In genomic region chr9:72797136-72797621, GRCm38 (mm10) we compare ENCODE assay signal across 9 mouse cellular contexts. TPM values are rescaled to one million over a fixed set of nuclear protein-coding genes. Genes with fewer than 3 reads are reported as not detected.
DNase-seq lines count a peak whose midpoint lies in the region; ATAC-seq and TF ChIP-seq lines count a peak whose summit lies in the region.
"Had no signal": no experiment of that assay in that cellular context is flagged by ENCODE, and none has a peak within 500 bp of the region (broad histone marks: within the 10 kb centered on the region; RNA-seq: fewer than 3 reads in every experiment).

No protein-coding gene starts in this region.

- H3K4me2 ChIP-seq in myocyte (ENCODE audit: low read depth), result peak overlapping the region; percentile 22
- H3K4me2 ChIP-seq: embryonic facial prominence, embryonic 12.5 days; neural tube, embryonic 13.5 days had no signal

- no peak for TF ChIP-seq POLR2A in myocyte (IDR thresholded peaks at IDR 0.05; ENCODE audit: insufficient read length, low read depth)

- no peak for ATAC-seq in inflammation-experienced regulatory T-cells, adult 6 months

- no peaks in the 10 kb centered on the region for H3K79me2 ChIP-seq in myocyte (ENCODE audit: control insufficient read depth, insufficient read depth)

- no peak overlapping the region for H3ac ChIP-seq in myocyte (ENCODE audit: control insufficient read depth, insufficient read length)

- H3K27me3 ChIP-seq in myocyte (ENCODE audit: control insufficient read depth, insufficient read depth, insufficient read length), result no peaks in the 10 kb centered on the region
- H3K27me3 ChIP-seq: embryonic facial prominence, embryonic 12.5 days; neural tube, embryonic 13.5 days had no signal

- H3K4me3 ChIP-seq in myocyte, result no peak overlapping the region
- H3K4me3 ChIP-seq: embryonic facial prominence, embryonic 12.5 days; neural tube, embryonic 13.5 days had no signal

- peak; percentile 47 for DNase-seq in NIH3T3 (ENCODE audit: low read depth)
- DNase-seq in gastrocnemius, postnatal 25 days, result peak; percentile 69
- DNase-seq in kidney, postnatal 14 days, result peak; percentile 20
- DNase-seq in cerebellum, adult 11-12 months, result no peak
- no peak for DNase-seq in ovary, postnatal 36 days (ENCODE audit: low spot score)

- no peaks in the 10 kb centered on the region for H3K36me3 ChIP-seq in myocyte (ENCODE audit: control insufficient read depth, insufficient read depth)
- H3K36me3 ChIP-seq: embryonic facial prominence, embryonic 12.5 days; neural tube, embryonic 13.5 days had no signal

TF ChIP-seq in myocyte, 11 proteins besides CTCF, POLR2A, EP300 and RAD21:
- TF ChIP-seq TCF3 (IDR thresholded peaks at IDR 0.05; ENCODE audit: insufficient read length, low read depth) (no peak), CEBPB (IDR thresholded peaks at IDR 0.05; ENCODE audit: insufficient read depth, poor library complexity, severe bottlenecking) (peak; percentile 91)

RNA-seq across cellular contexts. Expression of gene Prtg, which starts 9.5 kb away (rescaled TPM):
- under 1 TPM; 0.13 to 0.18 TPM for total RNA-seq in gastrocnemius, postnatal 25 days (2021)
- polyA plus RNA-seq in myocyte (2012; fragmentation: generic; extraction: Trizol), result 0.06 TPM
- polyA plus RNA-seq in inflammation-experienced regulatory T-cells, adult 6 months (2017; shearing (Covaris generic)), result under 1 TPM in 1 of 3 experiments, not detected in 2; 0.26 TPM

Comparison
In these comparisons a context has a peak if more than half of its experiments do, and no peak if none do; other contexts are left out.
1. DNase-seq: peak in NIH3T3 (single experiment), gastrocnemius, postnatal 25 days (single experiment) and kidney, postnatal 14 days (single experiment); none in cerebellum, adult 11-12 months (single experiment) and ovary, postnatal 36 days (single experiment).